8 mouse cellular contexts compared by ENCODE assay signal in the genomic region with DNA sequence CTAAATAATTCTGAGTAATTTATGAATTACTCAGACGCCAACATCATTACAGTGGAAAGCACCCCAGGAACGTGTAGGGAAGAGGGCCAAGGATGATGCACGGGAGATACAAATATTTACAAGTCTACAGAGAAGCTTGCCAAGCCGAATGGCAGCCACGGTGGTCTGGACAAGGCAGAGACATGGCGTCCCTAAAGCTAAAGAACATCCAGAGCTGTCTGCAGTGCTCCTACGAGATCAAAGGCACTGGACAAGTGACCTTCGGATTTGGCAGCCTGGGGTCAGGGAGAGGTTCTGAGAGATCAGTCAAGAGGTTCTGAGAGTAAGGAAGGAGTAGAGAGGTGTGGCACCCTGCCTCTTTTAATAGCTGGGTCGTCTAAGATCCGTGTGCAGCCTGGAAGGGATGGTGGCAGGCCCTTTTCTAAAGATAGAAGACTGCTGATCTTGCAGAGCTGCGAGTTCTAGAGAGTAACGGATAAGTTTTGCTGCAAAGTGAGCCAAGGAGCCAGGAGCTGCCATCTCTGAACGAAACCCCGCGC. TPM values are rescaled to one million over a fixed set of nuclear protein-coding genes. Genes with fewer than 3 reads are reported as not detected.
DNase-seq lines count a peak whose midpoint lies in the region; ATAC-seq and TF ChIP-seq lines count a peak whose summit lies in the region.

No protein-coding gene starts in this region.

- no peaks in the 10 kb centered on the region for H3K27me3 ChIP-seq in liver, adult 2 months (ENCODE audit: control insufficient read depth, insufficient read depth, low read length)
- no peaks in the 10 kb centered on the region for H3K27me3 ChIP-seq in hindbrain, embryonic 13.5 days

- TF ChIP-seq CTCF in liver, adult 2 months (IDR thresholded peaks at IDR 0.05; ENCODE audit: low read depth, low read length): no peak
- no peak for TF ChIP-seq CTCF in cortical plate, adult 2 months (IDR thresholded peaks at IDR 0.05; ENCODE audit: extremely low read depth, insufficient read depth, low read length)

- H3K9ac ChIP-seq in liver, adult 2 months (ENCODE audit: low read depth, low read length): peak overlapping the region; percentile 43
- peak overlapping the region; percentile 90 for H3K9ac ChIP-seq in hindbrain, embryonic 13.5 days

- no peaks in the 10 kb centered on the region for H3K9me3 ChIP-seq in hindbrain, embryonic 13.5 days

- no peak for TF ChIP-seq POLR2A in liver, adult 2 months (IDR thresholded peaks at IDR 0.05; ENCODE audit: extremely low read depth, insufficient read depth, low read length)
- no peak for TF ChIP-seq POLR2A in cortical plate, adult 2 months (IDR thresholded peaks at IDR 0.05; ENCODE audit: extremely low read depth, insufficient read depth, low read length)

- ATAC-seq in hindbrain, embryonic 13.5 days (ENCODE audit: low FRiP score): peak; percentile 45; the same call in 1 of the 2 replicates
- no peak for ATAC-seq in megakaryocyte-erythroid progenitor cell, adult 5-6 weeks (replicated peaks; ENCODE audit: low FRiP score, low TSS enrichment, poor library complexity, severe bottlenecking)

- WGBS in liver, adult 2 months: 22% methylated on average over 15 of the region's 15 CpGs
- 49% methylated on average over 15 of the region's 15 CpGs for WGBS in hindbrain, embryonic 13.5 days
- WGBS in macrophage (ENCODE audit: missing documents): 53% methylated on average over 15 of the region's 15 CpGs

- peaks cover 14% of the 10 kb centered on the region for H3K4me1 ChIP-seq in liver, adult 2 months (ENCODE audit: control insufficient read depth, insufficient read depth, low read length)
- H3K4me1 ChIP-seq in cortical plate, adult 2 months (ENCODE audit: control insufficient read depth, insufficient read depth, low read length): no peaks in the 10 kb centered on the region
- H3K4me1 ChIP-seq in hindbrain, embryonic 13.5 days (replicated peaks): peaks cover 17% of the 10 kb centered on the region

- H3K4me2 ChIP-seq in hindbrain, embryonic 13.5 days: peak overlapping the region; percentile 72

- H3K36me3 ChIP-seq in liver, adult 2 months (ENCODE audit: control insufficient read depth, insufficient read depth, low read length): no peaks in the 10 kb centered on the region
- no peaks in the 10 kb centered on the region for H3K36me3 ChIP-seq in hindbrain, embryonic 13.5 days
- no peaks in the 10 kb centered on the region for H3K36me3 ChIP-seq in macrophage (ENCODE audit: inconsistent target)

- H3K4me3 ChIP-seq in liver, adult 2 months (ENCODE audit: insufficient read depth, low read depth, low read length): peak overlapping the region; percentile 94
- peak overlapping the region; percentile 35 for H3K4me3 ChIP-seq in cortical plate, adult 2 months (ENCODE audit: insufficient read depth, low read length)
- peak overlapping the region; percentile 70 for H3K4me3 ChIP-seq in hindbrain, embryonic 13.5 days
- peak overlapping the region; percentile 18; the same call in 1 of the 2 replicates for H3K4me3 ChIP-seq in macrophage (ENCODE audit: inconsistent target)

- peaks cover 8% of the 10 kb centered on the region; the same call in 1 of the 2 replicates for H3K79me2 ChIP-seq in liver, adult 2 months (ENCODE audit: control insufficient read depth, insufficient read depth, low read length)
- H3K79me2 ChIP-seq in macrophage (ENCODE audit: inconsistent target): peaks cover 20% of the 10 kb centered on the region; the same call in 1 of the 2 replicates

- H3K27ac ChIP-seq in liver, adult 2 months (replicated peaks; ENCODE audit: insufficient read depth, low read depth, low read length): peak overlapping the region; percentile 10; the same call in 1 of the 2 replicates
- peak overlapping the region; percentile 26; the same call in 1 of the 2 replicates for H3K27ac ChIP-seq in cortical plate, adult 2 months (ENCODE audit: insufficient read depth, low read length)
- peak overlapping the region; percentile 74 for H3K27ac ChIP-seq in hindbrain, embryonic 13.5 days
- peak overlapping the region; percentile 46 for H3K27ac ChIP-seq in macrophage

- peak; percentile 46 for DNase-seq in liver, adult 2 months (ENCODE audit: extremely low read depth, low read depth, low spot score)
- DNase-seq in liver: no peak
- DNase-seq in embryo, embryonic 10 days (ENCODE audit: low spot score): no peak
- no peak for DNase-seq in embryo, embryonic 10.5 days (ENCODE audit: low spot score)

RNA-seq across cellular contexts. Expression of a gene that starts 0.4 kb away (rescaled TPM):
- 53.6 and 63.8 TPM in 2 replicates for total RNA-seq in liver, adult 2 months (2014; rRNA removed)
- polyA plus RNA-seq in liver, adult 2 months (2012; rRNA removed): 156 and 257 TPM in 2 replicates
- polyA plus RNA-seq in cortical plate, adult 2 months (2012; rRNA removed): 8.4 and 11.3 TPM in 2 replicates
- polyA plus RNA-seq in hindbrain, embryonic 13.5 days (2015; fragmentation: Nextera tagmentation; extraction: Ambion mirVana): 35.1 and 35.2 TPM in 2 replicates
- total RNA-seq in macrophage (2018; cell fraction: chromatin; rRNA removed): 10 to 100 TPM in 1 of 26 experiments, 1 to 10 TPM in 24, under 1 TPM in 1; 0.99 to 25.5 (median 2.9) TPM
- 100 to 1,000 TPM in 8 of 26 experiments, 10 to 100 TPM in 18; 66.5 to 122 (median 89.9) TPM for total RNA-seq in macrophage (2018; cell fraction: cytosol; rRNA removed)
- total RNA-seq in macrophage (2018; cell fraction: nucleus; rRNA removed): 10 to 100 TPM in 24 of 26 experiments, 1 to 10 TPM in 2; 9.0 to 24.2 (median 16.5) TPM
- 97.6 to 279 TPM (median 108 TPM) in 3 replicates for polyA plus RNA-seq in macrophage (2018)
- 59.5 and 59.6 TPM in 2 replicates for total RNA-seq in megakaryocyte-erythroid progenitor cell, adult 5-6 weeks (2014; fragmentation: Nextera tagmentation)
- 59.5 and 64.0 TPM in 2 replicates for total RNA-seq in megakaryocyte-erythroid progenitor cell, adult 5-6 weeks (2017)

Comparison
In these comparisons a context has a peak if more than half of its experiments do, and no peak if none do; other contexts are left out.
1. H3K27ac ChIP-seq: peak in every context shown above with its lines; median percentile 74 in hindbrain, embryonic 13.5 days; 46 in macrophage; 26 in cortical plate, adult 2 months; 10 in liver, adult 2 months.
2. H3K4me3 ChIP-seq: peak in every context shown above with its lines; median percentile 94 in liver, adult 2 months; 70 in hindbrain, embryonic 13.5 days; 35 in cortical plate, adult 2 months; 18 in macrophage.